Mouse (Mus musculus): ENCODE results near the gene Pld2.

- no peak for TF ChIP-seq GATA1 (IDR thresholded peaks at IDR 0.05; ENCODE audit: borderline replicate concordance, low read length)
- no peak for TF ChIP-seq FLI1 (IDR thresholded peaks at IDR 0.05; ENCODE audit: low read length)
These were observed 34.9 kb upstream of the Pld2 start, which contains the start of gene Tm4sf5 for GRCm38 (mm10) chr11:70504970-70505369.
